Mouse (Mus musculus) embryonic facial prominence, embryonic 11.5 days (tissue): ENCODE results near the gene Asb9. TPM values are rescaled to one million over a fixed set of nuclear protein-coding genes. Genes with fewer than 3 reads are reported as not detected.

Experiments used
- ATAC-seq: fragments of 200-750 bp; cut with Nextera tagmentation; replicated peaks from 2 replicates; pipeline ENCODE4 v1.8.0; 2017; ENCODE audit warnings: low read depth; ENCODE audit not compliant: insufficient number of reproducible peaks, low FRiP score, low TSS enrichment
- DNase-seq: peaks from one replicate; pipeline ENCODE4 v3.0.0-alpha.2; 2015; ENCODE audit warnings: low spot score
- H3K27ac ChIP-seq: fragments of 300-500 bp; sonication (generic); replicated peaks from 2 replicates; pipeline ENCODE4 v1.5.1; 2014; ENCODE audit warnings: mild to moderate bottlenecking, low read depth, low read length, control low read depth
- H3K27me3 ChIP-seq: fragments of 300-500 bp; sonication (generic); 2 replicates; pipeline ENCODE4 v1.6.1; 2014; ENCODE audit warnings: mild to moderate bottlenecking, low read length, moderate library complexity, mixed read lengths; ENCODE audit not compliant: control insufficient read depth, insufficient read depth
- H3K36me3 ChIP-seq: fragments of 300-500 bp; sonication (generic); replicated peaks from 2 replicates; pipeline ENCODE4 v1.6.1; 2014; ENCODE audit warnings: low read depth, mild to moderate bottlenecking, low read length, moderate library complexity, mixed read lengths; ENCODE audit not compliant: control insufficient read depth, insufficient read depth
- H3K4me1 ChIP-seq: fragments of 300-500 bp; sonication (generic); 2 replicates; pipeline ENCODE4 v1.6.1; 2014; ENCODE audit warnings: low read length, mixed read lengths; ENCODE audit not compliant: control insufficient read depth, insufficient read depth
- H3K4me2 ChIP-seq: fragments of 300-500 bp; sonication (generic); 2 replicates; pipeline ENCODE4 v1.6.1; 2014; ENCODE audit warnings: low read depth, mild to moderate bottlenecking, control low read depth, low read length, moderate library complexity
- H3K4me3 ChIP-seq: fragments of 300-500 bp; sonication (generic); 2 replicates; pipeline ENCODE4 v1.5.1; 2014; ENCODE audit warnings: low read depth, low read length, control low read depth
- H3K9ac ChIP-seq: fragments of 300-500 bp; sonication (generic); replicated peaks from 2 replicates; pipeline ENCODE4 v1.6.1; 2014; ENCODE audit warnings: mild to moderate bottlenecking, control low read depth, low read length
- H3K9me3 ChIP-seq: fragments of 300-500 bp; sonication (generic); replicated peaks from 2 replicates; pipeline ENCODE4 v1.6.1; 2016; ENCODE audit warnings: mild to moderate bottlenecking, low read length, inconsistent platforms, mixed read lengths; ENCODE audit not compliant: control insufficient read depth
- WGBS: fragments of 180-500 bp; shearing (Covaris S2); extraction: QIAGEN DNeasy Blood & Tissue Kit; methylation state at CpG from one replicate; pipeline ENCODE4 v1.1.7; 2014; 5-methylcytosine and 5-hydroxymethylcytosine counted together
- polyA plus RNA-seq: library from polyadenylated mRNA; unstranded; fragments of >200 nt; fragmentation: Nextera tagmentation; extraction: Ambion mirVana; gene quantifications from 2 replicates; pipeline ENCODE4 v1.2.1, GENCODE M21; 2014

The Asb9 gene
- polyA plus RNA-seq, 1 experiment from 2014 or later: 2.3 TPM

GRCm38 (mm10) chrX:164541436-164542317 is 35.5 kb downstream of the Asb9 start:
- WGBS: 50% methylated on average over 11 of the region's 11 CpGs
- Histone ChIP-seq H3K9ac (no peak overlapping the region), H3K9me3 (no peaks in the 10 kb centered on the region)

GRCm38 (mm10) chrX:164570195-164570594 is 64.1 kb downstream of the Asb9 start:
- Histone ChIP-seq H3K27me3 (no peaks in the 10 kb centered on the region), H3K9ac (no peak overlapping the region), H3K4me3 (no peak overlapping the region), H3K36me3 (no peaks in the 10 kb centered on the region), H3K27ac (no peak overlapping the region), H3K4me2 (no peak overlapping the region), H3K9me3 (no peaks in the 10 kb centered on the region), H3K4me1 (no peaks in the 10 kb centered on the region)
- no peak for DNase-seq
- WGBS: 75% methylated on average over 1 of the region's 1 CpGs
- no peak for ATAC-seq

More at GRCm38 (mm10) chrX:164541436-164542317, 35.5 kb downstream of the Asb9 start:
- ATAC-seq: no peak
- no peaks in the 10 kb centered on the region; the same call in 1 of the 2 replicates for H3K27me3 ChIP-seq
- H3K36me3 ChIP-seq: no peaks in the 10 kb centered on the region
- H3K4me3 ChIP-seq: no peak overlapping the region
- peak; percentile 72 for DNase-seq
- no peaks in the 10 kb centered on the region for H3K4me1 ChIP-seq
- H3K27ac ChIP-seq: no peak overlapping the region
- no peak overlapping the region for H3K4me2 ChIP-seq

DNA sequence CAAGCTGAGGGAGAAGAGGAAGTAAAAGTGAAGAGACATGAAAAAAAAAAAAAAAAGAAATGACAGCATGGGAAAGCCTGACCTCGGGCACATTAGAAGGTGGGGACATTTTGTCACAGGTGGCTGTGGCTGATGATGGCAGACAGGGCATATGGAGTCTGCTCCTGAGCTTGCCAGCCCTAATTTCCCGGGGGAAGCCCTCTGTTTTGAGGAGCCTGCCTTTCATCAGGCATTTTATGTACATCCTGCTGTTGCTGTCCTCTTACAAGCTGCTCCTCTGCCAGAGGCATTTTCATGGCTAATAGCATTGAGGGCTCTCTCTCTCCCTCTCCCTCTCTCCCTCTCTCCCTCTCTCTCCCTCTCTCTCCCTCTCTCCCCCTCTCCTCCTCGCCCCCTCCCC is 70.8 kb downstream of the Asb9 start:
- no peak overlapping the region for H3K27ac ChIP-seq
- H3K4me2 ChIP-seq: no peak overlapping the region
- no peak overlapping the region for H3K4me3 ChIP-seq
- no peaks in the 10 kb centered on the region for H3K4me1 ChIP-seq
- ATAC-seq (no peak), DNase-seq (no peak)
- H3K9me3 ChIP-seq: no peaks in the 10 kb centered on the region
- H3K36me3 ChIP-seq: no peaks in the 10 kb centered on the region
- H3K27me3 ChIP-seq: no peaks in the 10 kb centered on the region
- WGBS: 72% methylated on average over 2 of the region's 3 CpGs
- H3K9ac ChIP-seq: no peak overlapping the region

Other genes with a start within 250 kb of the Asb9 start
- 0.35 and 0.59 TPM in 2 replicates for gene Bmx, start 248.1 kb upstream of the Asb9 start, polyA plus RNA-seq
- gene Pir, start 237.0 kb upstream of the Asb9 start, polyA plus RNA-seq: 7.3 and 8.0 TPM in 2 replicates
- gene Vegfd, start 132.9 kb upstream of the Asb9 start, polyA plus RNA-seq: 3.1 and 4.1 TPM in 2 replicates
- 16.9 and 17.6 TPM in 2 replicates for gene Piga, start 86.5 kb upstream of the Asb9 start, polyA plus RNA-seq
- gene Asb11, start 69.3 kb upstream of the Asb9 start, polyA plus RNA-seq: not detected in 2 replicates